Mouse (Mus musculus): Measurements from ENCODE around the gene Coro1c. TPM values are rescaled to one million over a fixed set of nuclear protein-coding genes. Genes with fewer than 3 reads are reported as not detected.
"Not testable (repeated sequence)": the region's sequence is repeated elsewhere in the genome, so short reads cannot be mapped to it uniquely, and the experiment has no call there.

Gene Coro1c
- polyA plus RNA-seq, 1 experiment from 2014 or later: 145 TPM

DNA sequence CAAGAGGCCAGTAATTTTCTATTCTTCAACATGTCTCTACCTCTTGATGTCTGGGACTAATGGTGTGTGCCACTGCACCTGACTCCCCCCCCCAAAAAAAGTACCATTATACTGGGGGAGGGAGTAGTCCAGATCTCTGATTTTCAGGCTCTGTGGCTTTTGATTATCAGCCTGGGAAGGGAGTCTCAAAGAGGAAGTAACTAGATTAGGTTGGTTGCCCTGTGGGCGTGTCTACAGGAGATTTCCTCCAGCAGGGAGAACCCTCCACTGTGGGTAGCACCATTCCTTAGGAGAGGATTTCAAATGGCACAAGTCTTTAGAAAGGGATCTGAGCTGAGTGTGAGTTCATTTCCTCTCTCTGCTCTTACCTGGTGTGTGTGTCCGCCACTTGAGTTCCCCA is 95.9 kb downstream of the Coro1c start:
- Histone ChIP-seq H3K27ac (ENCODE audit: low read length) (no peak overlapping the region), H3K9ac (ENCODE audit: low read length) (no peak overlapping the region), H3K4me1 (ENCODE audit: control insufficient read depth, insufficient read depth, low read length) (peaks cover 6% of the 10 kb centered on the region; the same call in 1 of the 2 replicates), H3K36me3 (ENCODE audit: control insufficient read depth, insufficient read depth, low read length) (no peaks in the 10 kb centered on the region), H3K9me3 (replicated peaks; ENCODE audit: control insufficient read depth, low read length) (0 out of 2 replicates have a peak, but pooled peaks cover 3% of the 10 kb centered on the region), H3K4me3 (replicated peaks; ENCODE audit: low read length) (no peak overlapping the region), H3K4me2 (ENCODE audit: low read depth, low read length) (no peak overlapping the region), H3K27me3 (ENCODE audit: control insufficient read depth, insufficient read depth, low read length) (no peaks in the 10 kb centered on the region; the same call in 1 of the 2 replicates)
- WGBS: 85% methylated on average over 2 of the region's 2 CpGs
- no peak for ATAC-seq (ENCODE audit: insufficient read depth, low FRiP score)

DNA sequence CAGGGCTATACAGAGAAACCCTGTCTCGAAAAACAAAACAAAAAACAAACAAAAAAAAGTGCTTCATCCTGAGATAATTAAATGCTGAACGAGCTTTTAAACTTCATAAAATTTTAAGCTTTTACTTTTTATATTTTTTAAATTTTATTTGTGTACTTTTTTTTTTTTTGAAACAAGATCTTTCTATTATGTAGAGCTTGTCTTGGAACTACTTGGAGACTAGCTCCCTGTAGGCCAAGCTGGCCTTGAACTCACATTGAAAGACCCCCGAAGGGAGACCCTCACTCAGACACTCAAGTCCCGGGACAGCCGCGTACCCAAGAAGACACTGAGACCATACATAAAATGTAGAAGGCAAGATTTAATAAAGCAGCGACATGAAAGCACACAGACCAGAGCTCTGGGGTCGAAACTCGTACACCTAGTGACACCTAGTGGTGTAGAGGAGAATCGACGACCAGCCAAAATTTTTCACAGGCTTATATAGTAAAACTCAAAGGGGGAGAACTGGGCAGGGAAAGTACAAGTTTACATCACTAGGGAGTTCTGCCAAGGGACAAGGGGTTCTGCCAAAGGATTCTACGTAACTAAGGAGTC is 96.6 kb downstream of the Coro1c start:
- not testable (repeated sequence) for H3K4me1 ChIP-seq (ENCODE audit: control insufficient read depth, insufficient read depth, low read length); H3K36me3 ChIP-seq (ENCODE audit: control insufficient read depth, insufficient read depth, low read length); H3K4me3 ChIP-seq (replicated peaks; ENCODE audit: low read length); H3K9me3 ChIP-seq (replicated peaks; ENCODE audit: control insufficient read depth, low read length); ATAC-seq (ENCODE audit: insufficient read depth, low FRiP score); H3K27me3 ChIP-seq (ENCODE audit: control insufficient read depth, insufficient read depth, low read length); H3K9ac ChIP-seq (ENCODE audit: low read length); H3K27ac ChIP-seq (ENCODE audit: low read length); H3K4me2 ChIP-seq (ENCODE audit: low read depth, low read length)
- 16% methylated on average over 11 of the region's 12 CpGs for WGBS

DNA sequence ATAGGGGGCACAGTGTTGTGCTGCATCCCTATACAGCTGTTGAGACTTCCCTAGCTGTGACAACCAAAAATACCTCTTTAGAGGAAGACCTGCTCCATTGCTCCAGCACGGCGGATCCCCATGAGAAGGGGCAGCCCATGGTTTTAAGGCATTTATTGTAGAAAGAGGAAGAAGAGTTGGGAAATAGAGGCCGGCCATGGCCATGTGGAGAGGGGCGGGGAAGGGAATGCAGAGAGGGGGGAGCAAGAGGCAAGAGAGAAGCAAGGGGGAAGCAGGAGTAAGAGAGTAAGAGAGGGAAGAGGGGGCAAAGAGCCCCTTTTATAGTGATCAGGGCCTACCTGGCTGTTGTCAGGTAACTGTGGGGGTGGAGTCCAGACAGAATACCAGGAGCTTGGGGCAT is 98.4 kb downstream of the Coro1c start:
- ATAC-seq (ENCODE audit: insufficient read depth, low FRiP score): no peak
- H3K9ac ChIP-seq (ENCODE audit: low read length): no peak overlapping the region
- H3K27ac ChIP-seq (ENCODE audit: low read length): no peak overlapping the region
- H3K36me3 ChIP-seq (ENCODE audit: control insufficient read depth, insufficient read depth, low read length): no peaks in the 10 kb centered on the region
- no peak overlapping the region for H3K4me2 ChIP-seq (ENCODE audit: low read depth, low read length)
- 90% methylated on average over 4 of the region's 4 CpGs for WGBS
- 0 out of 2 replicates have a peak, but pooled peaks cover 3% of the 10 kb centered on the region for H3K9me3 ChIP-seq (replicated peaks; ENCODE audit: control insufficient read depth, low read length)
- H3K4me1 ChIP-seq (ENCODE audit: control insufficient read depth, insufficient read depth, low read length): peaks cover 12% of the 10 kb centered on the region; the same call in 1 of the 2 replicates
- H3K27me3 ChIP-seq (ENCODE audit: control insufficient read depth, insufficient read depth, low read length): no peaks in the 10 kb centered on the region; the same call in 1 of the 2 replicates
- no peak overlapping the region for H3K4me3 ChIP-seq (replicated peaks; ENCODE audit: low read length)

DNA sequence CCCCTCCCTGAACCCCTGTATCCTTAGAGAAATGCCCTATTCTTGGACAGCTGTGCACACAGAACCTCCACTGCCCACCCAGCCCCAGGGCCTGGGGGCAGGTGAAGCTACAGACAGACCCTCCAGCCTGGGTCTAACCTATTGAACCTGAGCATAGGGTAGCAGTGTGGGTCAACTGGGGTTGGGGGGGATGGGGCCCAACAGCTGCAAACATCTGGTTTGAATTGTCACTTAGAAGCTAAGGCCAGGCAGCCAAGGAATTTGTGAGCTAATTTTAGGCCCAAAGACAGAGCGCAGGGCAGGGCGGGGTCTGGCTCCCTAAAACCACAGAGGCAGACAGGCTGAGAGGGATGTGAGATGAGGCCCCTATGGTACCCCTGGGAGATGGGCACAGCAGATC is 100.4 kb downstream of the Coro1c start:
- no peak overlapping the region for H3K4me3 ChIP-seq (replicated peaks; ENCODE audit: low read length)
- no peak for ATAC-seq (ENCODE audit: insufficient read depth, low FRiP score)
- peaks cover 12% of the 10 kb centered on the region; the same call in 1 of the 2 replicates for H3K4me1 ChIP-seq (ENCODE audit: control insufficient read depth, insufficient read depth, low read length)
- no peaks in the 10 kb centered on the region for H3K27me3 ChIP-seq (ENCODE audit: control insufficient read depth, insufficient read depth, low read length)
- no peak overlapping the region for H3K9ac ChIP-seq (ENCODE audit: low read length)
- 44% methylated on average over 2 of the region's 2 CpGs for WGBS
- 0 out of 2 replicates have a peak, but pooled peaks cover 3% of the 10 kb centered on the region for H3K9me3 ChIP-seq (replicated peaks; ENCODE audit: control insufficient read depth, low read length)
- H3K27ac ChIP-seq (ENCODE audit: low read length): peak overlapping the region; percentile 51
- H3K36me3 ChIP-seq (ENCODE audit: control insufficient read depth, insufficient read depth, low read length): no peaks in the 10 kb centered on the region
- H3K4me2 ChIP-seq (ENCODE audit: low read depth, low read length): no peak overlapping the region

DNA sequence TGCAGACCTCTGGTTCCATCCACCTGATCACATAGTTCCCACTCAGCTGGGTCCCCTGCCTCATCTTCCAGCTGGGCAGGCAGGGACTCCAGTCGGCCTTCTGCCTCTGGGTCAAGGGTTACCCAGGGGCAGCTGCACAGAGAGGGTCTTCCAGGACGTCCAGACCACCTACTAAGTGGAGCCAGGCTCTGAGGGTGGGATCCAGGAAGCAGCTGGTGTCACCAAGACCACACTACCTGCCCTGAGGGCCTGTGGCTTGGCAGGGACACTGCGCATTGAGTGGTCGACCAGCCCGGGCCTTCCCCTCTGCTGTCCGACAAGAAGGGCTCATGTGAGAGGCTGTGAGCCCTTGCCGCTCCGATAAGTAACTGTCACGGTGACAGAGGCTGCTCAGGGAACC is 100.8 kb downstream of the Coro1c start:
- Histone ChIP-seq H3K27me3 (ENCODE audit: control insufficient read depth, insufficient read depth, low read length) (no peaks in the 10 kb centered on the region), H3K4me2 (ENCODE audit: low read depth, low read length) (no peak overlapping the region), H3K4me3 (replicated peaks; ENCODE audit: low read length) (no peak overlapping the region), H3K27ac (ENCODE audit: low read length) (peak overlapping the region; percentile 51), H3K9ac (ENCODE audit: low read length) (no peak overlapping the region), H3K4me1 (ENCODE audit: control insufficient read depth, insufficient read depth, low read length) (peaks cover 12% of the 10 kb centered on the region; the same call in 1 of the 2 replicates), H3K36me3 (ENCODE audit: control insufficient read depth, insufficient read depth, low read length) (no peaks in the 10 kb centered on the region), H3K9me3 (replicated peaks; ENCODE audit: control insufficient read depth, low read length) (0 out of 2 replicates have a peak, but pooled peaks cover 3% of the 10 kb centered on the region)
- WGBS: 57% methylated on average over 9 of the region's 9 CpGs
- no peak for ATAC-seq (ENCODE audit: insufficient read depth, low FRiP score)

DNA sequence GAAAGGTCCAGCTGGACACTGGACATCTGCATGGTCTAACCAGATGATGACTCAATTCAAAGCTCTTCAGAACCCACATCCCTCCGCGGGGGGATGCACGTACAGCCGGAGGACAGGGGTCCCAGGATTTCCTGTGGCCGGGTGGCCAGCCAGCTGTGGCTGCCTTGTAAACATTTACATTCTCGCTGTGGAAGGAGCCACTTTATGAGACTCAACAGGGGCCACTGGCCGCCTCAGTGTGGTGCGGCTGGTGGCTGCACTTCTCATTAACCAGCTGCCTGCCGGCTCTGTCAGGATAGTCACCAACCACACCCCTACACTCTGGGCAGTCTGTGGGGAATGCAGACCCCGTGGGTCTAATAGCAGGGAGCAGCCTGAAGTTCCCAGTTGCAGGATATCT is 102.1 kb downstream of the Coro1c start:
- ATAC-seq (ENCODE audit: insufficient read depth, low FRiP score): 0 out of 2 replicates have a peak, but pooled peaks have one; percentile 14
- Histone ChIP-seq H3K9ac (ENCODE audit: low read length) (0 out of 2 replicates have a peak overlapping the region, but pooled peaks have one; percentile 21), H3K4me1 (ENCODE audit: control insufficient read depth, insufficient read depth, low read length) (peaks cover 12% of the 10 kb centered on the region; the same call in 1 of the 2 replicates), H3K4me3 (replicated peaks; ENCODE audit: low read length) (no peak overlapping the region), H3K36me3 (ENCODE audit: control insufficient read depth, insufficient read depth, low read length) (no peaks in the 10 kb centered on the region), H3K9me3 (replicated peaks; ENCODE audit: control insufficient read depth, low read length) (0 out of 2 replicates have a peak, but pooled peaks cover 3% of the 10 kb centered on the region), H3K27me3 (ENCODE audit: control insufficient read depth, insufficient read depth, low read length) (no peaks in the 10 kb centered on the region), H3K4me2 (ENCODE audit: low read depth, low read length) (no peak overlapping the region), H3K27ac (ENCODE audit: low read length) (peak overlapping the region; percentile 57)
- WGBS: 9% methylated on average over 10 of the region's 10 CpGs

DNA sequence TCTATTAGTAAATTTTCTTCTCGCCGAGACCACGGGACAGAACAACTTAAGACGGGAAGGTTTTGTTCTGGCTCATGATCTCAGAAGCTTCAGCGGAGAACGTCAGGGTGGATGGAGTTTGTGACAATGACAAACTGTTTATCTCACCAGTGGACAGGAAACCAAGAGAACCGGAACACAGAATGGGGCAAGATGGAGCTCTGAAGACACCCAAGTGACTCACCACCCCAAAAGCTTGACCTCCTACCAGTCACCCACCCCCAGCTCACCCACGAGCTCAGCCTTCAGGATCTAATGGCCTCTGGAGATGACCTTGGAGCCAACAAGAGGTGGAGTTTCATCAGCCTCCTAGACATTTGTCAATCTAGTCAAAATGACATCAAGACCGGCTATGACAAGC is 103.3 kb downstream of the Coro1c start:
- no peak overlapping the region for H3K9ac ChIP-seq (ENCODE audit: low read length)
- no peak for ATAC-seq (ENCODE audit: insufficient read depth, low FRiP score)
- no peak overlapping the region for H3K4me3 ChIP-seq (replicated peaks; ENCODE audit: low read length)
- H3K27ac ChIP-seq (ENCODE audit: low read length): peak overlapping the region; percentile 57; the same call in 1 of the 2 replicates
- H3K4me1 ChIP-seq (ENCODE audit: control insufficient read depth, insufficient read depth, low read length): peaks cover 12% of the 10 kb centered on the region
- no peaks in the 10 kb centered on the region for H3K36me3 ChIP-seq (ENCODE audit: control insufficient read depth, insufficient read depth, low read length)
- 81% methylated on average over 9 of the region's 9 CpGs for WGBS
- H3K9me3 ChIP-seq (replicated peaks; ENCODE audit: control insufficient read depth, low read length): no peaks in the 10 kb centered on the region
- H3K27me3 ChIP-seq (ENCODE audit: control insufficient read depth, insufficient read depth, low read length): no peaks in the 10 kb centered on the region
- H3K4me2 ChIP-seq (ENCODE audit: low read depth, low read length): no peak overlapping the region

DNA sequence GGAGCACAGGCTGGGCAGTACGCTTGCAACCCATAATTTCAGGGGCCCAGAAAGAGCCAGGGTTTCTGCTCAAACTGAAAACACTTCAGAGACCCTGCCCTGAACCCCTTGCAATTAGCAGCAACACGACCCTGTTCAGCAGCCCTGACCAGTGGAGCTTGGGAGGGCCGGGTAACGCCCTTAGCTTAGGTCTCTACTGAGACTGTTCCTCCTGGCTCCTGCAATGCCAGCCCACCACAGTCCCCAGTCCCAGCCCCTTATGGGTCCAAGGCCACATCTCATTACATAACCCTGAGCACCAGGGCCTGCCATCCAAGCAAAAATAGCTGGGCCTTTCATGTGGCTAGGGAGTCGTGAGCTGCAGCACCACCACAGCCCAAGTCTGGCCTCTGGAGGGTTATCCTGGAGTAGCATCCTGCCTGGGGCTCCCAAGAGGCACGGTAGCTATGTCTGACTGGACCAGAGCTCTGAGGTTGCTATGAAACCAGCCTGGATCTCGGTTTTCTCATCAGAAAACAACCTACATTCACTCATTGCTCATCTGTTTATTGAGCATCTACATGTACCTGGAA is 104.1 kb downstream of the Coro1c start:
- Histone ChIP-seq H3K9ac (ENCODE audit: low read length) (no peak overlapping the region), H3K4me2 (ENCODE audit: low read depth, low read length) (no peak overlapping the region), H3K4me1 (ENCODE audit: control insufficient read depth, insufficient read depth, low read length) (peaks cover 12% of the 10 kb centered on the region), H3K4me3 (replicated peaks; ENCODE audit: low read length) (no peak overlapping the region), H3K9me3 (replicated peaks; ENCODE audit: control insufficient read depth, low read length) (no peaks in the 10 kb centered on the region), H3K27me3 (ENCODE audit: control insufficient read depth, insufficient read depth, low read length) (no peaks in the 10 kb centered on the region), H3K27ac (ENCODE audit: low read length) (no peak overlapping the region), H3K36me3 (ENCODE audit: control insufficient read depth, insufficient read depth, low read length) (no peaks in the 10 kb centered on the region)
- ATAC-seq (ENCODE audit: insufficient read depth, low FRiP score): no peak
- WGBS: 53% methylated on average over 7 of the region's 7 CpGs

DNA sequence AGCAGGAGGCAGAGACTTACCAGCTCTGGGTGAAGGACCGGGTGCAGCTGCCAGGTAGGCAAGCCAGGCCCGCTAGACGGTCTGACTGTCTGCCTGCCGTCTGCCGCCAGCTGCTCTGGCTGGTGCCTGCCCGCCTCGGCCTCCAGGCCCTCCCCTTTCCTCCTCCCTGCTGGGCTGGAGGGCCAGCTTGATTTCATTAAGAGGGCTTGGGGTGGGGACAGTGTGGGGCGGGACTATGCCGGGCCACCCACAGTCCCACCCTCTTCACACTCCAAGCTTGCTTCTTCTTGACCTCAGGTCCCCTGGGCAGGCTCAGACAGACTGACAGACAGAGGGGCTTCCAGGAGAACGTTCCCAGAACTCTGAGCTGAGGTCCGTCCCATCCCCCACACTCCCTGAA is 108.3 kb downstream of the Coro1c start, which contains the start of gene Tmem119:
Gene Tmem119, minus strand, starts transcription at position 237 of the 400 bp plus-strand sequence.
- Histone ChIP-seq H3K4me2 (ENCODE audit: low read depth, low read length) (peak within 1 kb of the TSS; percentile 57), H3K4me3 (replicated peaks; ENCODE audit: low read length) (peak within 1 kb of the TSS; percentile 40), H3K9me3 (replicated peaks; ENCODE audit: control insufficient read depth, low read length) (no peaks in the 10 kb centered on the region), H3K27me3 (ENCODE audit: control insufficient read depth, insufficient read depth, low read length) (no peaks in the 10 kb centered on the region), H3K36me3 (ENCODE audit: control insufficient read depth, insufficient read depth, low read length) (no peaks in the 10 kb centered on the region), H3K27ac (ENCODE audit: low read length) (peak within 1 kb of the TSS; percentile 16), H3K4me1 (ENCODE audit: control insufficient read depth, insufficient read depth, low read length) (peaks cover 21% of the 10 kb centered on the region), H3K9ac (ENCODE audit: low read length) (peak within 1 kb of the TSS; percentile 43)
- ATAC-seq (ENCODE audit: insufficient read depth, low FRiP score): peak; percentile 84
- 0% methylated on average over 11 of the region's 11 CpGs for WGBS
